Mouse (Mus musculus) ES-CJ7 (cell line): Measurements from ENCODE around the gene Palm2.

Source experiments
- DNase-seq: peaks from one replicate; pipeline ENCODE4 v3.0.0; 2011; ENCODE audit warnings: low read depth, low spot score

The Palm2 gene

GRCm38 (mm10) chr4:57755085-57755484, 321.0 kb downstream of the Palm2 start:
- no peak for DNase-seq

GRCm38 (mm10) chr4:57757997-57758396, 323.9 kb downstream of the Palm2 start:
- no peak for DNase-seq
